Mouse (Mus musculus) ES-Bruce4 (cell line): Measurements from ENCODE around the gene Trank1.

ENCODE experiments used
- CTCF ChIP-seq: IDR thresholded peaks from one replicate; pipeline ENCODE4 v1.8.1; 2011; ENCODE audit warnings: low read depth, low read length
- EP300 ChIP-seq: IDR thresholded peaks from 2 replicates; pipeline ENCODE4 v1.6.1; 2011; ENCODE audit warnings: low read depth, low read length; ENCODE audit not compliant: insufficient read depth
- POLR2A ChIP-seq: IDR thresholded peaks from one replicate; pipeline ENCODE4 v1.8.1; 2011; ENCODE audit warnings: low read length; ENCODE audit not compliant: insufficient read depth

GRCm38 (mm10) chr9:111441151-111441550, 129.6 kb downstream of the Trank1 start:
- TF ChIP-seq CTCF (no peak), POLR2A (no peak), EP300 (no peak)
